Mouse (Mus musculus) liver, embryonic 16.5 days (tissue): Measurements from ENCODE around the gene Mxra8. TPM values are rescaled to one million over a fixed set of nuclear protein-coding genes. Genes with fewer than 3 reads are reported as not detected.

Experiments
- ATAC-seq: fragments of 200-750 bp; cut with Nextera tagmentation; 2 replicates; pipeline ENCODE4 v1.8.0; 2017; ENCODE audit warnings: low read depth, mild to moderate bottlenecking, moderate number of reproducible peaks, moderate library complexity
- H3K27ac ChIP-seq: fragments of 300-500 bp; sonication (generic); 2 replicates; pipeline ENCODE4 v1.5.1; 2014; ENCODE audit warnings: mild to moderate bottlenecking, low read length
- H3K27me3 ChIP-seq: fragments of 300-500 bp; sonication (generic); 2 replicates; pipeline ENCODE4 v1.6.1; 2014; ENCODE audit warnings: low read depth, low read length, mixed read lengths; ENCODE audit not compliant: control insufficient read depth, insufficient read depth
- H3K36me3 ChIP-seq: fragments of 300-500 bp; sonication (generic); 2 replicates; pipeline ENCODE4 v1.6.1; 2014; ENCODE audit warnings: mild to moderate bottlenecking; ENCODE audit not compliant: control insufficient read depth, insufficient read depth
- H3K4me1 ChIP-seq: fragments of 300-500 bp; sonication (generic); 2 replicates; pipeline ENCODE4 v1.6.1; 2014; ENCODE audit warnings: low read depth, low read length, mixed read lengths; ENCODE audit not compliant: control insufficient read depth
- H3K4me2 ChIP-seq: fragments of 300-500 bp; sonication (generic); 2 replicates; pipeline ENCODE4 v1.6.1; 2014; ENCODE audit warnings: low read depth, low read length, mixed read lengths
- H3K4me3 ChIP-seq: fragments of 300-500 bp; sonication (generic); 2 replicates; pipeline ENCODE4 v1.5.1; 2014; ENCODE audit warnings: low read depth, mild to moderate bottlenecking, low read length
- H3K9ac ChIP-seq: fragments of 300-500 bp; sonication (generic); 2 replicates; pipeline ENCODE4 v1.6.1; 2014; ENCODE audit warnings: low read depth, low read length
- H3K9me3 ChIP-seq: fragments of 300-500 bp; sonication (generic); replicated peaks from 2 replicates; pipeline ENCODE4 v1.6.1; 2016; ENCODE audit warnings: low read length; ENCODE audit not compliant: control insufficient read depth
- WGBS: fragments of 180-500 bp; shearing (Covaris S2); extraction: QIAGEN DNeasy Blood & Tissue Kit; methylation state at CpG from one replicate; pipeline ENCODE4 v1.1.7; 2014; ENCODE audit not compliant: insufficient replicate concordance; 5-methylcytosine and 5-hydroxymethylcytosine counted together
- polyA plus RNA-seq: library from polyadenylated mRNA; unstranded; fragments of >200 nt; fragmentation: Nextera tagmentation; extraction: Ambion mirVana; gene quantifications from 2 replicates; pipeline ENCODE4 v1.2.1, GENCODE M21; 2015

Gene Mxra8
- polyA plus RNA-seq, 1 experiment from 2014 or later, result 10.2 TPM

DNA sequence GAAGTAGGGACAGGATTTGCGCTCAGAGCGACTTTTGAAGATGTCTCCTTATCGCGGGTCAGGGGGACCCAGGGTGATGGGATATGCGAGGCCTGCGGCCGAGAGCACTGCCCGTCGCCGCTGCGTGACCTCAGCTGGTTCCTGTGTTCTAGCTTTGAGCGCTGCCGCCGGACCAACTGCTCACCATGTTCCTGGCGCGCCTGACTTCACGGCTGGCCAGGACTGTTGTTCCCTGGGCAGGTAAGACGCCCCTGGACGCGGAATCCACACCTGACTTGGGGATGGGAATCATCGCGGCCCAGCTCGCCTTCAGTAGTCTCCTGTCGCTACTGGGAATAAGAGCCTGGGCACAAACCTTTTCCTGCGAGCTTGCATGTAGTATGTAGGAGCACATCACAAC is 7.6 kb upstream of the Mxra8 start:
- Histone ChIP-seq H3K4me2 (peak overlapping the region; percentile 87), H3K9ac (peak overlapping the region; percentile 92), H3K36me3 (peaks cover 9% of the 10 kb centered on the region), H3K27ac (peak overlapping the region; percentile 93), H3K4me1 (peaks cover 24% of the 10 kb centered on the region), H3K4me3 (peak overlapping the region; percentile 90), H3K27me3 (no peaks in the 10 kb centered on the region), H3K9me3 (no peaks in the 10 kb centered on the region)
- peak; percentile 20 for ATAC-seq
- under 1% methylated on average over 25 of the region's 25 CpGs for WGBS

DNA sequence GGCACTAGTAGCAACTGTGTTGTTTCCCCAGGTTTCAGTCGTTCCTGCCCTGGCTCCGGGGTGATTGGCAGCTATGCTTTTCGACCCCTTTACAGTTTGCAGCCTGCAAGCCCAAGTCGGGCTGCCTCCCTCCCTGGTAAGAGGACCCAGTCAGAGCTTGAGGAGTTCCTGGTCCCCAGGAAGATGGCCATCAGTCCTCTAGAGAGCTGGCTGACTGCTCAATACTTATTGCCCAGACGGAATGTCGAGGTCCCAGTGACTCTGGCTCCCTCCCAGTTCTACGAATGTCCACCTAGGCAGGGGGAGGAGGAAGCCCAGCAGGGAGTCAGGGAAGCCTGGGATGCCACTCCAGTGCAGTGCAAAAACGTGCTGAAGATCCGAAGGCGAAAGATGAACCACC is 7.2 kb upstream of the Mxra8 start:
- 51% methylated on average over 10 of the region's 10 CpGs for WGBS
- no peak for ATAC-seq
- H3K27me3 ChIP-seq, result no peaks in the 10 kb centered on the region
- no peaks in the 10 kb centered on the region for H3K9me3 ChIP-seq
- H3K4me2 ChIP-seq, result peak overlapping the region; percentile 87
- H3K4me3 ChIP-seq, result peak overlapping the region; percentile 90
- peak overlapping the region; percentile 92 for H3K9ac ChIP-seq
- H3K36me3 ChIP-seq, result peaks cover 5% of the 10 kb centered on the region
- H3K4me1 ChIP-seq, result peaks cover 24% of the 10 kb centered on the region
- peak overlapping the region; percentile 93 for H3K27ac ChIP-seq

DNA sequence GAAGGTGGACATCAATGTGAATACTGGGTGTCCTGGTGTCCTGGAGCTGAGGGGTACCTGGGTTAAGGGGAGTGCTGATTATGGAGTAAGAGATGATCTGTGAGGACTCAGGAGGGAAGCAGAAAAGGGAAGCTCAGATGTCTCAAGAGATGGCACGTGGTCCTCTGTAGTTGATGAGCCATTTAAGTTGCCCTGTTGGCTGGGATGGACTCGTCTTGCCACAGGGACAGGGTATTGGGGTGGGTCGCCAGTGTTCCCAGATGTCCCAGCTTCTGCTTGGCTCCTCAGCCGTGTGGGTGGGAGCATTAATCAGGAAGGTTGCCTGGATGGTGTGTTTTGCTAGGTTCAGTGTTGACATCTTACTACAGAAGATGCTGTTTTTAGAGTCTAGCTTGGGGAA is 6.2 kb upstream of the Mxra8 start:
- H3K4me1 ChIP-seq, result peaks cover 24% of the 10 kb centered on the region
- WGBS, result 64% methylated on average over 4 of the region's 4 CpGs
- no peak for ATAC-seq
- no peaks in the 10 kb centered on the region for H3K9me3 ChIP-seq
- H3K36me3 ChIP-seq, result no peaks in the 10 kb centered on the region
- H3K4me3 ChIP-seq, result no peak overlapping the region
- no peak overlapping the region for H3K9ac ChIP-seq
- H3K27me3 ChIP-seq, result no peaks in the 10 kb centered on the region
- H3K4me2 ChIP-seq, result no peak overlapping the region
- no peak overlapping the region for H3K27ac ChIP-seq

DNA sequence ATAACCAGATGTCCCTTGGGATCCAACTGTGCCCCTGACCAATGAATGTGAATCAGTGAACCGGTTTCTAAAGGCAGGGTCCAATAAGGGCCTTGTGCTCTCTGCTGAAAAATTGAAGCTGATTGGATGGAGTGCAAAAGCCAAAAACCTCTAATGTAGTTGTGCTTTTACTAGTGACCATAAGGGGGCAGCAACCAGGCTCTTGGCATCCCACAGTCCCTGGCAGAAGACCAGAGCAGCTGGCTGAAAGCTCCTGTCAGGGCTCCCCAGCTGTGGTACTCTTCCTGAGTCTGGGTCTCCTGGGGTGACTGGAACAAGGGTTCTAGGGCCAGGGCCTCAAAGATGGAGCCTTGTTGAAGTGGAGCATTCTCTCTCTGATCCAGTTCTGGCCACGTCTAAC is 5.6 kb upstream of the Mxra8 start:
- Histone ChIP-seq H3K9ac (no peak overlapping the region), H3K4me2 (no peak overlapping the region), H3K4me3 (no peak overlapping the region), H3K27me3 (no peaks in the 10 kb centered on the region; the same call in 1 of the 2 replicates), H3K9me3 (no peaks in the 10 kb centered on the region), H3K27ac (no peak overlapping the region), H3K36me3 (no peaks in the 10 kb centered on the region), H3K4me1 (peaks cover 24% of the 10 kb centered on the region)
- ATAC-seq, result no peak
- 38% methylated on average over 2 of the region's 2 CpGs for WGBS

DNA sequence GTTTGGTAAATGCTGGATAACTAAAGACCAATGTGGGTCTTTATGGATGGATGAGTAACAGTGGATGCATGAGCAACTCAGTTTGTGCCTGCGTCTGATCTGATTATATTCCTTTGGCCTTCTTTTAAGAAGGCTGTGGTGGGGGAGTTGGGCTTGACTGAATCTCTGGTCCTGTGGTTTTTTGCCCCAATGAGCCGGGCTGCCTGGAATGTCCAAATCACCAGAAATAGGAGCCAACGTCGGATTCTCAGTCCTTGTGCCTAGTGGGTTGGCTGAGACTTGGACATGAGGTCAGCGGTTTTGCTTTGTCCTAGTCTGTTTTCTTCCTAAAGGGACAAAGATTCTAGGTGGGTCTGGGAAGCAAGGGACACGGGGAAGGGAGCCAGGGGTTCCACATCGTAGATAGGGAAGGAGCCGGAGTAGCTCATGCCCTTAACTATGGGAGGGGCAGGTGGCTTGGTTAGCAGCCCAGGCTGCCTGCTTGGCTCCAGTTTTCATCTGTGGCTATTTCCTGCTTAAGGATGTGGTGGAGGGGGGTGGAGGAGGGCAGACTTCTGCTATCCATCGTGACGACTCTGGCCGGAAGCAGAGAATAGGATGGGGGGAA is 2.0 kb upstream of the Mxra8 start:
- H3K4me2 ChIP-seq, result no peak overlapping the region
- no peaks in the 10 kb centered on the region for H3K9me3 ChIP-seq
- H3K9ac ChIP-seq, result no peak overlapping the region
- no peak overlapping the region for H3K4me3 ChIP-seq
- no peak for ATAC-seq
- H3K27me3 ChIP-seq, result peaks cover 20% of the 10 kb centered on the region
- no peaks in the 10 kb centered on the region for H3K36me3 ChIP-seq
- 33% methylated on average over 11 of the region's 11 CpGs for WGBS
- peak overlapping the region; percentile 41; the same call in 1 of the 2 replicates for H3K27ac ChIP-seq
- peaks cover 29% of the 10 kb centered on the region for H3K4me1 ChIP-seq

DNA sequence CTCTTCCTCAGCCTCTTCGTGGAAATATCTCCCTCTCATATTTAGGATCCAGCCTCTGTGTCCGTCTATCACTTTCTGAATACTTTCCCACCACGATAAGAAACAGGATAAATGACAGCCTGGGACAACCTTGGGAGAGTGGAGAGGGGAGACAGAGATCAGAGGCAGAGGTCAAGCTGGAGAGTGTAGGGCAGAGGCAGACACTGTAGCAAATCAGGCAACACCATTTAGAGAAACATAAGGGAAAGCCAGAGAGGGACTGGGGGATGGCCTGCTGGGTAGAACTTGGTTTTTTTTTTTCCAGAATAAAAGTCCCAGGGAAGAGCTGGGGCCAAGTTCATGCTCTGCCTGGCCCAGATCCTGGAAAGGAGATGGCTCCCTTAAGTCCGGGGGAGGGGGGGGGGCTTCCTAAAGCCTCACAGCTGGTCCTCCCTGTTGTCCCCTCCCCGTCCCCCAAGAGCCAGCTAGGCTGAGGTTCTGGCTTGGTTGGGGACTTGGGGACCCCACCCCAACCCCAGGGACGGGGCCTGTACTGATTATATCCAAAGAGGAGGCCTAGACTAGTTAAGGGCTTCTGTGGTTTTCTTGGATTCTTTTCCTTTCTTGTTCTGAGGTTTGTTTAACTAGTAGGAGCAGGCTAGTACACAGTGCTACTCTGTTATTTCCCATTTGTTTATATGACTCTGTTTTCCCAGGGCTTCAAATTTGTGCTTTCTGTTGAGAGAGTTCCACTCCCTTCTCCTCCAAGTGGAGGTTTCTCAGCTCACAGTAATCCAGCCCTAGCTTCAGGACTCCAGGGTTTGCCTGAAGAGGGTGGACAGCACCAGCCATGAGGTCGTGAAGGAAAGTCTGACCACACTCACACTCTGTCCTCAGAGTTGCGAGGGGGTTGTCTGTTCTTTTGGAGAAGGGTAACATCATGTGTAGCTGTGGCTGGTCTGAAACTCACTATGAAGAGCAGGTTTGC is 1.0 kb upstream of the Mxra8 start:
- Histone ChIP-seq H3K36me3 (no peaks in the 10 kb centered on the region), H3K4me3 (no peak overlapping the region), H3K27ac (peak overlapping the region; percentile 41; the same call in 1 of the 2 replicates), H3K9ac (no peak overlapping the region), H3K4me2 (no peak overlapping the region), H3K27me3 (peaks cover 25% of the 10 kb centered on the region), H3K4me1 (peaks cover 23% of the 10 kb centered on the region), H3K9me3 (no peaks in the 10 kb centered on the region)
- 40% methylated on average over 8 of the region's 8 CpGs for WGBS
- ATAC-seq, result no peak

DNA sequence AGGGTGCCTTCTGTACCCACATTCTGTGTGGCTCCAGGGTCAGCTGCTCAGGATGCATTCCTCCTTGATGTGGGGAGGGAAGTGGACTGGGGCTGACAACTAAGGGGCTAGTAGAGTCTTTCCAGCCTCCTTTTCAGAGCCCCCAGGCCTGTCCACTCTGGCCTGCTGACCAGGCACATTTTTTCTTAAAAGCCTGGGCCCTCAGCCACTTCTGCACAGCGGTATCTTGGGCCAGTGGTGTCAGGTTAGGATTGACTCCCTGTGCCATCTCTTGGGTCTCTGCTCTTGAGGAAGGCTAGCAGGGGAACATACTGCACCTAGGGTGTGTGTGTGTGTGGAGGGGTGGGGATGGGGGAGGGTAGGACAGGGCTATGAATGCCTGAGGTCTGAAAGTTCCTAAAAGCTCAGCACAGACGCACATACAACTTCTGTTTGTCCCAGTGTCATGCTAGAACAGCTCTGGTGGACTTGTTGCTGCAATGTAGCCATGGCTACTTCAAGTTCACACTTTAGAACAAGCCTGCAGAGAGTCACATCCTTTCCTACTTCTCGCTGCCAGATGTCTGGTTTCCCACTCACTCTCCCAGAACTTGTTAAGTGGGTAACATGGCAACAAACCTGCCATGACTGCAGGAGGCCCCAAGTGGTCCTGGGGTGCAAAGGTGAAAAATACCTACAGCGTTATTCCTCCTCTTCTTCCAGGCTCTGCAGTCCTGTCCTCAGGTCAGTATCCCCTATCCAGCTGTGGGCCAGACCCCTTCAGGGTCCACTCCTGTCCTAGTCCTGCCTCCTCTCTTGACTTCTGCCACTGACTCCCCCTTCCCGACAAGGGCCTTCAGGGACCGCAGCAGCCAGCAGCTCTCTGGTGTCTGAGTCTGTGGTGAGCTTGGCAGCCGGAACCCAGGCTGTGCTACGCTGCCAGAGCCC is 859 bp downstream of the Mxra8 start:
- Histone ChIP-seq H3K27ac (peak overlapping the region; percentile 12; the same call in 1 of the 2 replicates), H3K36me3 (no peaks in the 10 kb centered on the region), H3K9ac (peak overlapping the region; percentile 35), H3K4me2 (peak overlapping the region; percentile 78), H3K27me3 (peaks cover 25% of the 10 kb centered on the region), H3K4me3 (peak overlapping the region; percentile 60), H3K4me1 (peaks cover 17% of the 10 kb centered on the region), H3K9me3 (no peaks in the 10 kb centered on the region)
- 25% methylated on average over 8 of the region's 8 CpGs for WGBS
- no peak for ATAC-seq

DNA sequence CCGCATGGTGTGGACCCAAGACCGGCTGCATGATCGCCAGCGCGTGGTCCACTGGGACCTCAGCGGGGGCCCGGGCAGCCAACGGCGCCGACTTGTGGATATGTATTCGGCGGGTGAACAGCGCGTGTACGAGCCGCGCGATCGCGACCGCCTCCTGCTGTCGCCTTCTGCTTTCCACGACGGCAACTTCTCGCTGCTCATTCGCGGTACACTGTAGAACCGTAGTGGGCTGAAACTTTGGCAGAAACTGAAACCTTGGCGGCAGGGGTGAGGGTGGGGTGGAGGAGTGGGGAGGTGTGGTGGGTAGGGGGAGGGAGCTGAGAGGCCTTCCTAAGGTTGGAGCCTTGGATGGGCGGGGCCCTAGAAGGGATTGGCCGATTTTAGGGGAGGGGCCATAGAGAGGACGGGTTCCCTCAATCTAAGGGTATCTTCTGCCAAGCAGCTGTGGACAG is 1.5 kb downstream of the Mxra8 start:
- peak; percentile 76 for ATAC-seq
- Histone ChIP-seq H3K4me1 (peaks cover 17% of the 10 kb centered on the region), H3K27me3 (peaks cover 25% of the 10 kb centered on the region), H3K9ac (peak overlapping the region; percentile 35), H3K9me3 (no peaks in the 10 kb centered on the region), H3K36me3 (no peaks in the 10 kb centered on the region), H3K4me3 (peak overlapping the region; percentile 60), H3K27ac (no peak overlapping the region), H3K4me2 (peak overlapping the region; percentile 78)
- under 1% methylated on average over 32 of the region's 32 CpGs for WGBS
